Mouse (Mus musculus) gastrocnemius, adult 2 months (tissue): ENCODE measurements around the gene Tprn. TPM values are rescaled to one million over a fixed set of nuclear protein-coding genes. Genes with fewer than 3 reads are reported as not detected.

Experiments used
- DNase-seq: peaks from one replicate; pipeline ENCODE4 v3.0.0; 2022
- H3K27ac ChIP-seq: fragments of 200-600 bp; 2 replicates; pipeline ENCODE4 v1.8.1; 2022; ENCODE audit warnings: mild to moderate bottlenecking
- H3K4me3 ChIP-seq: fragments of 200-600 bp; 2 replicates; pipeline ENCODE4 v1.8.1; 2022; ENCODE audit warnings: mild to moderate bottlenecking, moderate library complexity
- CTCF ChIP-seq: fragments of 200-600 bp; IDR thresholded peaks from 2 replicates; pipeline ENCODE4 v1.8.1; 2022; ENCODE audit warnings: antibody characterized with exemption, mild to moderate bottlenecking, moderate library complexity
- intact Hi-C: fragments of 180-260 bp; cut with DNase I; formaldehyde crosslinking; loops from one replicate; pipeline ENCODE4 v1.15.1; 2025
- total RNA-seq, 2 experiments: library from RNA; stranded (reverse); gene quantifications; 2 replicates each; pipeline ENCODE4 v1.2.3; 2021

The Tprn gene
- total RNA-seq, 2 experiments from 2014 or later = 3.1 to 3.5 TPM

DNA sequence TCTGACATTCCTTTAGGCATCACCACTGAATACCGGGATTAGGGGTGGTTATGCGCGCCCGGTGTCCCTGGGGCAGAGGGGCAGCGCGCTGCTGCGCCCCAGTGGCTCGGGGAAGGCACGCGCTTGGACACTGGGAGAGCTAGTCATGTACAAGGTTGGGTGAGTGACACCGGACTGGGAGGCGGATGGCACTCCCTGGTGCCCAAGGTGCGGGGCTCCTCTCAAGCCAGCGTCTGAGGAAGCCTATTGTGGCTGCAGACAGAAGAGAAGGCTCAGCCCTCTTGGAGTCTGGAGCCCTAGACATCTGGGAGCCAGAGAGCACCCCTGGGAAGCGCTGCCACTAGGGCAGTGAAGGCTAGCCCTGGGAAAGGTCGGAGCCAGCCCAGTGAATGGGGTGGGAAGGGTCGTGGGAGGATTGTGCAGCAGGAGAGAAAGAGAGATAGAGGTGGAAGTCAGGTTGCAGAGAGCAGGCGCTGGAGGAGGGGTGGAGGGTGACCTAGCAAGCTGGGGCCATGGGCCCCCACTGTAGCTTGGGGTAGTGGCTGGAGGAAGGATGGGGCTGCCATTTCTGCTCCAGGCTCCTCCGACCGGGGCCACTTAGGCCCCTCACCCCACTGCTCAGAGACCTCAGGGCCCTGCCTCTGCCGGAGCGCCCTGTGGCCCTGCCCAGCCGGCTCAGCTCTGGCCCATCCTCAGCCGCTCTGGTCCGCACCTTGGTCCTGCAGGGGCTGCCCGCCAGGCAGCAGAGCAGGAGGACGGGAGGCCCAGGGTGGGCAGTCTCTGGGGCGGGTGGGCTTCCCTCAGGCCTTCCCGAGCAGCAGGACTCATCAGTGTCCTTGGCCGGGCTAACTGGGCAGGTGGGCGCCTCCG lies 29.0 kb downstream of the Tprn start:
- no peak for DNase-seq
- H3K4me3 ChIP-seq = peak overlapping the region; percentile 66
- TF ChIP-seq CTCF = peak; percentile 39
- peak overlapping the region; percentile 62; the same call in 1 of the 2 replicates for H3K27ac ChIP-seq
- intact Hi-C loops = loop anchor here (2.0 to 5.0 kb wide), 3 partner anchors 64 to 164 kb away; no protein-coding TSS in a partner anchor

DNA sequence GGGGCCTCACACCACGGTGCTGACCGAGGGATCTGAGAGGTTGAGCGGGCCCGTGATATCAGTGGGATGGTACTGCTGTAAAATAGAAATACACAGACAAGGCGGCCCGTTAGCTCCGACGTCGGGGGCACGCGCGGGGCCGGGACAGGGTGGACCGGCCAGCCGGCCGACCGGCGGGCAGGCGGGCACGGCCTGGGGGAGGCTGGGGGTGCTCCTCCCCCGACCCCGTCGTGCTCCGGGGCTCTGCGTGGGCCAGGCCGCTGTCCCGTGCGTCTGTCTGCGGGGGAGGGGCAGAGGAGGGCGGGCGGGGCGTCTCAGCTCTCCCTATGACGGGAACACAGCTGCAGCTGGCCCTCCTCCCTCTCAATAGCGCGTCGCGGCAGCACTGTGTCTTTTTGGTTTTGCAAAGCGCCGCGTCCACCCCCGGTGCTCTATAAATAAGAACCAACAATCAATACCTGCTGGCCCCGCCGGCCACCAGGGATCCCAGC lies 29.7 kb downstream of the Tprn start:
- Histone ChIP-seq H3K4me3 (peak overlapping the region; percentile 66), H3K27ac (peak overlapping the region; percentile 62)
- DNase-seq = peak; percentile 59
- TF ChIP-seq CTCF = no peak
- intact Hi-C loops = loop anchor here (2.0 to 5.0 kb wide), 3 partner anchors 65 to 165 kb away; no protein-coding TSS in a partner anchor

DNA sequence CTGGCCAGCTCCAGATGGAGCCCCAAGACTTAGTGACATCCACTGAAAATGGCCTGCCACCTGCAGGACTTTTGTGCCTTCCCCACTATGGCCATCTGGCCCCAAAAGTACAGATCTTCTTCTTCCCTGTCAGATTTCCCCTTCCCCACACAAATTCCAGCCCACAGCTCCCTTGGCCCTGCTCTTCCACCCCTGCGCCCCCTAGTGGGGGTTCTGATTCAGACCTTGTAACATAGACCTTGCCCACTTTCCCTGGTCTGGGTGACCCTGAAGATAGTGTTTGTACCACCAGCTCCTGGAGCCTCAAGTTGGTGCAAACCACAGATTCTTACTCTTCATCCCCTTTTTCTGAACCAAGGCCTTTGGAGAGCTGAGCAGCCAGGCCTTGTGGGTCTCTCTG lies 30.4 kb downstream of the Tprn start:
- H3K4me3 ChIP-seq = peak overlapping the region; percentile 66
- intact Hi-C loops = loop anchor here (2.0 to 5.0 kb wide), 3 partner anchors 66 to 166 kb away; no protein-coding TSS in a partner anchor
- DNase-seq = peak; percentile 85
- TF ChIP-seq CTCF = peak; percentile 95
- peak overlapping the region; percentile 62 for H3K27ac ChIP-seq

DNA sequence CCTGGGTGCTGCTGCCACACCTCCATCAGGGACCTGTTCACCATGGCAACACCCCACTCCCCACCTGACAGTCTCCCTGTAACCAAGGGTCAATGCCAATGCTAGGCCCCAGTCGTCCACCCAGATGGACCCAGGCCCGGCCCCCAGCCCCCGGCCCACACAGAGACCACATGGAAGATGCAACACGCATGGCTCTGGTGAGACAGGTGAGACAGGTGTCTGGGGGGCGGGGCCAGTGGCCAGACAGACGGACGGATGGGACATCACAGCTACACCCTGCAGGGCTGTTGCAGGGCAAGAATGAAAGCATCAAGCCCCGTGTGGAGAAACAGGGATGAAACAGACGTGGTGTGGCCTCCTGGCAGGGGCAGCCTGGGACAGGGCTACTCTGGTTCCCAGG lies 31.3 kb downstream of the Tprn start:
- intact Hi-C loops = loop anchor here (2.0 to 5.0 kb wide), 3 partner anchors 66 to 166 kb away; no protein-coding TSS in a partner anchor
- Histone ChIP-seq H3K27ac (no peak overlapping the region), H3K4me3 (no peak overlapping the region)
- no peak for TF ChIP-seq CTCF
- no peak for DNase-seq

DNA sequence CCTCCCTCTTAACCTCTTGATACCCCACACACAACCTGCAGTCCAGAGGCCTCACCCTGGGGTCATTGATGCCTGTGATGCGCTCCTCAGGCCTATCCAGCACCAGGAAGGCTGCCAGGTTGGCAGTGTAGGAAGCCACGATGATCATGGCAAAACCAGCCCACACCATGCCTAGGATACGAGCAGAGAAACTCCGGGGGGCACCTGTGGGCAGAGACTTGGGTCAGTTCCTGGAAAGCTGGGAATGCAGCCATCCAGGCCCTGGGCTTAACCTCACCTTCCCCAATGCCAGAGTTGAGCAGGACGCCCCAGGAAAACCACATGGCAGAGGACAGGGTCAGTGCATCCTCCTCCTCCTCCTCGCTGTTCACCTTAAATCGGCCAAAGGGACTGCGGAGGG lies 34.7 kb downstream of the Tprn start:
- intact Hi-C loops = no loop called here
- no peak for DNase-seq
- Histone ChIP-seq H3K27ac (no peak overlapping the region), H3K4me3 (no peak overlapping the region)
- no peak for TF ChIP-seq CTCF

DNA sequence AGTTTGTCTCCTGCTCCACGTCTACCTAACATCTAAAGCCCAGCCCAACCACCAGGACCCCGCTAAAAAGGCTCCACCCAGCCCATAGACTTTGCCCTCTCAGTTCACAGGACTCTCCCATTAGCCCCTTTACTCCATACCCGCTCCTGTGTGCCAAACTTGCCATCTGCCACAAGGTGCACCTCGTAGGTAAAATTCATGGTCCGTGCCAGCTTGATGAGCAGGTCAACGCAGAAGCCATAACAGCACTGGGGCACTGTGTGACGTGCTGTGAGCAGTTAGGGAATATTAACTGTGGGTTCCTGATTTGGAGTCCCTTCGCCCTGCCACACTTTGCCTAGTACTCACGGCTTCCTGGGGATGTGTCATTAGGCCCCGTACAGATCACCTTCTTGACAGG lies 35.6 kb downstream of the Tprn start:
- no peak for TF ChIP-seq CTCF

DNA sequence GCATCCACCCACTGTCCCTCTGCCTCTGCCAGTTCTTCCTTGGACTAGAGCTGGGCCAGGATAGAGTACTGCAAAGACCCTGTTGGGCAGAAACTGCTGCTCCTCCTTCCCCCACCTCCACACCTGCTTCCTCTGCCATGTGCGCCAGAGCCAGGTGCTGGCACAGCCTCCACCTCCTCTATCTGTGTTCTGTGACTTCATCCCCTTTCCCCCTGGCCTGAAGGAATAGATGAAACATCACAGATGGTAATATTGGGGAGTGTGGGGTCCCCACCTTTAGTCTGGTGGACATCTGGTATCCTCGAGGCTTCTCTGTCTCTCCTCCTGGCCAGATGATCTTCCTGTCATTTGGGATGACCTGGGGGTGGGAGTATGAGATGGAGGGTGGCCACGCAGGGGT lies 41.0 kb downstream of the Tprn start:
- TF ChIP-seq CTCF = no peak
- intact Hi-C loops = no loop called here
- H3K4me3 ChIP-seq = no peak overlapping the region

More for the DNA sequence above, 35.6 kb downstream of the Tprn start:
- intact Hi-C loops = no loop called here
- H3K27ac ChIP-seq = no peak overlapping the region
- no peak for DNase-seq
- no peak overlapping the region for H3K4me3 ChIP-seq

DNA sequence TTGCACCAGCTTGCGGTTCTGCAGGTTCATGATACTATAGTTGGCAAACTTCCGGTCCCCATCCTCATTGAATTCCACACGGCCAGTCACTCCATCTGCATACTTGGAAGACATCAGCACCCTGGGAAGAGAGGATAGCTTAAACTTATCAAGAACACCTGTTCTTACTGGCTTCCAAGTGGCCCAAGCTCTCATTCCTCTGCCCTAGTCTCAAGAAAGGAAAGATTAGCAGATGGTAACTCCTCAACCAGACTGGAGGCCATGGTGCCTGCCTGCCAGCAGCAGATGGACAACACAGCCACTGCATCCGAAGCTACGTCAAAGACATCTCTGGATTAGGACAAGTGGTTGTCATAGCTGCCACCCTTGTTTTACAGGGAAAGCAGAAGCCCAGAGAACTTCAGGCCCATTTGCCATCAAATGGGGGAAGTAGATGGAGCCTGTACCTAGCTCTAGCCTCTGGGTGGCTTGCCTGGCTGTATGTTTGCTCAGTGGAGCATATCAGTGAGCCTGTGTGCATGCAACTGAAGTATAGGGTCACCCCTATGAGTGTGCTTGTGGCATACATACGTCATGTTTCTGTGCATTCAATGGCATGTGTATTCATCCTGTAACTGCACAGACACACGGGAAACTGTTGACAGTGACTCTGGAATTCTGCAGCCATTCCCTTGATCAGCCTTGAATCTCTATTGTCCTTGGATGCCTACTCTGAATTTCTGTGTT lies 41.7 kb downstream of the Tprn start:
- DNase-seq = no peak
- intact Hi-C loops = no loop called here
- no peak for TF ChIP-seq CTCF
- Histone ChIP-seq H3K4me3 (no peak overlapping the region), H3K27ac (no peak overlapping the region)

More for the DNA sequence above, 41.0 kb downstream of the Tprn start:
- no peak for DNase-seq
- H3K27ac ChIP-seq = no peak overlapping the region

DNA sequence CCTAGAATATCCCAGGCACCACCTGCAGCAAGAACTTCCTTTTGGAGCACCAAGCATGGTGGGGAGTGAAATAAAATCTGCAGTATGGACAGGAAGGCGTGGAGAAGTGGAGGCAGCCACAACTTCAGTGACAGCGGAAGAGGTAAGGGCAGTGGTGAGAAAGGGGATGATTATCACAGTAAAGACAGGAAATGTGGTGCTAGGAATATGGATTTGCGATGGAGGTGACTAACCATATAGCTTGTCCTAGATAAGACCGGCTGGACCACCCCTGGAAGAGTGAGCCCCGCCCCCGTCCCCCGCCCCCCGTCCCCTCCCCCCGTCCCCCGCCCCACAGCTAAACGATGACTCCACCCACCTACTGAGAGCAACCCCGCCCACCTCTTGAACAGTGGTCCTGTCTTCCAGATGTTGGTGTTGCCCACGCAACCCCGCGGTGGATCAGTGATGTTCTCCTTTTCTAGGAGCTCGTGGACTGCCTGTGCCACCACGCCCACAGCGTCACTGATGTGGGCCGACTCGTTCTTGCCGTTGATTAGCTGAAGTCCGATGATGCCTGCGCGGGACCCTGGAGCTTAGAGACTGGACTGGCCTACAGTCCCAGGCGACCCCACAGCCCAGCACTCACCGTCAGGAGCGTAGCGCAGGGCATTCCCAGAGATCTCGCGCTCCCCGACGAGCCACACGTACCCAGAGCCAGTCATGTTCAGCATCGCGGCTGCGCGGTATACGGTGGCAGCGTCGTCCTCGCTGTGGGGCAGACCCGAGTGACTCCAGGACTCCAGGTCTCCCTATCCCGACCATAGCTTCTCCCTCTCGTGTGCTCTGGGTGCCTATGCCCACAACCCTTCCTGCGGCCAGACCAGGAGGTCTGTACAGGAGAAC lies 42.5 kb downstream of the Tprn start:
- peak overlapping the region; percentile 68 for H3K4me3 ChIP-seq
- H3K27ac ChIP-seq = no peak overlapping the region
- intact Hi-C loops = no loop called here
- no peak for TF ChIP-seq CTCF
- no peak for DNase-seq

DNA sequence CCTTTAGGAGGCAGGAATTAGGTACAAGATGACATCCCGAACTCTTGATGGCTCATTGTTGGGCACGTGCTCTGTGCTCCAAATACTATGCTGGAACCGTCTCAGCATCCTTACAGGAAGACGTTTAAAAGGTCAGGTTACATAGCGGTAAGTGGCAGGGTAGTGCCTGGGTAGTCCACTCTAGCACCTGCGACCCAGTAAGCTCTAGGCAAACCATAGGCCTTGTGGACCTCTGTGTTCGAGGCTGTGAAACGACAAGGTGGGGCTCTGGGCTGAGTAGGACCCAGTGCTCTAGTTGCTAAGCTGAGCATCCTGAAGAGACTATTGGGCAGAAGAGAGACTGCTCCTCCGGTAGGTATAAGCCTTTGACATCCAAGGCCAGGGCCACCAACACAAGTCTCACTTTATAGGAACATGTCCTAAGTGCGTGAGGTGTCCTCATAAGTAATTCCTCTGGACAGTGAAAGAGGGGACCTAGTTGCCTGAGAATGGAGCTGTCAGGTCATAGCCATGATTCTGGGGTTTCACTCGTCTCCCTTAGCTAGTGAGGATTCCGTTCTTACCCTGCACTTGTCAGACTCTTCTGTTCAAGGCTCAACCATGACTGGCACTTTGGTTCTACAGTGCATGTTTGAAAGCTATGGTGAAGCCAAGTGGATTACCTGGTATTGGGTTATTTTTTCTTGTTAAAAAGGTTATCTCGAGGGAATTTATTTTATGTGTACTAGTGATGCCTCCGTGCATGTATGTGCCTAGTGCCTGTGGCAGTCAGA lies 43.4 kb downstream of the Tprn start:
- H3K27ac ChIP-seq = no peak overlapping the region
- no peak for DNase-seq
- intact Hi-C loops = no loop called here
- TF ChIP-seq CTCF = no peak
- peak overlapping the region; percentile 68 for H3K4me3 ChIP-seq

DNA sequence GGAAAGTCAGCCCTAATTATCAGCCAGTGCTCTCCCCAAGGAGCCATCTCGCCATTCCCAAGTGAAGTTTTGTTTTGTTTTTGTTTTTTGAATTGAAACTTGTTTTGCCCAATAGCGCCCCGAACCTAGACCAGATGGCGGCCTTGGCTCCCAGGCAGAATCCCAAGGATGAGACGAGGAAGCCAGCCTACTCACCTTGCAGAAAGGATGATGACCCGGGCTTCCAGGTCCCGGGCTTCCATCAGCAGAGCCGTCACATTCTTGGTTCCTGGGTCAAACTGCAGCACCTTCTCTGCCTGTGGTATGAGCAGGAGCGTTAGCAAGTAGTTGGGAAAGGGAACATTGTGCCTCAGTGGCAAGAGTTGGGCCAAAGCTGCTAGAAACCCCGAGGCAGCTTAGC lies 47.8 kb downstream of the Tprn start:
- TF ChIP-seq CTCF = no peak
- intact Hi-C loops = no loop called here
- H3K27ac ChIP-seq = no peak overlapping the region
- DNase-seq = no peak
- no peak overlapping the region for H3K4me3 ChIP-seq
